Mouse (Mus musculus) kidney, embryonic 15.5 days (tissue): ENCODE measurements around the gene Astn2. TPM values are rescaled to one million over a fixed set of nuclear protein-coding genes. Genes with fewer than 3 reads are reported as not detected.
A peak's percentile ranks its signal among the peaks of the same experiment; 100 is the strongest.

Experiments used
- ATAC-seq: fragments of 200-750 bp; cut with Nextera tagmentation; replicated peaks from 2 replicates; pipeline ENCODE4 v1.8.0; 2017; ENCODE audit warnings: moderate TSS enrichment; ENCODE audit not compliant: low FRiP score
- H3K27ac ChIP-seq: fragments of 300-500 bp; sonication (generic); 2 replicates; pipeline ENCODE4 v1.5.1; 2015; ENCODE audit warnings: mild to moderate bottlenecking, inconsistent platforms
- H3K27me3 ChIP-seq: fragments of 300-500 bp; sonication (generic); 2 replicates; pipeline ENCODE4 v1.6.1; 2015; ENCODE audit warnings: inconsistent platforms
- H3K36me3 ChIP-seq: fragments of 300-500 bp; sonication (generic); 2 replicates; pipeline ENCODE4 v1.6.1; 2015; ENCODE audit warnings: inconsistent platforms
- H3K4me1 ChIP-seq: fragments of 300-500 bp; sonication (generic); 2 replicates; pipeline ENCODE4 v1.6.1; 2015; ENCODE audit warnings: inconsistent platforms
- H3K4me2 ChIP-seq: fragments of 300-500 bp; sonication (generic); 2 replicates; pipeline ENCODE4 v1.6.1; 2015; ENCODE audit warnings: moderate library complexity, mild to moderate bottlenecking, inconsistent platforms
- H3K4me3 ChIP-seq: fragments of 300-500 bp; sonication (generic); replicated peaks from 2 replicates; pipeline ENCODE4 v1.5.1; 2015; ENCODE audit warnings: mild to moderate bottlenecking, inconsistent platforms
- H3K9ac ChIP-seq: fragments of 300-500 bp; sonication (generic); 2 replicates; pipeline ENCODE4 v1.6.1; 2015; ENCODE audit warnings: mild to moderate bottlenecking, inconsistent platforms
- H3K9me3 ChIP-seq: fragments of 300-500 bp; sonication (generic); replicated peaks from 2 replicates; pipeline ENCODE4 v1.6.1; 2016; ENCODE audit warnings: inconsistent platforms
- WGBS: fragments of 180-500 bp; shearing (Covaris S2); methylation state at CpG from one replicate; pipeline ENCODE4 v1.1.7; 2015; ENCODE audit warnings: mixed read lengths; 5-methylcytosine and 5-hydroxymethylcytosine counted together
- polyA plus RNA-seq: library from polyadenylated mRNA; unstranded; fragments of >200 nt; fragmentation: Nextera tagmentation; extraction: Ambion mirVana; gene quantifications from 2 replicates; pipeline ENCODE4 v1.2.1, GENCODE M21; 2015

The Astn2 gene
- polyA plus RNA-seq, 1 experiment from 2014 or later, result 0.70 TPM

- Histone ChIP-seq H3K4me1 (no peaks in the 10 kb centered on the region), H3K4me3 (no peak overlapping the region), H3K27ac (no peak overlapping the region), H3K4me2 (no peak overlapping the region), H3K36me3 (no peaks in the 10 kb centered on the region), H3K27me3 (no peaks in the 10 kb centered on the region), H3K9ac (no peak overlapping the region), H3K9me3 (no peaks in the 10 kb centered on the region)
- no peak for ATAC-seq
- 69% methylated on average over 3 of the region's 3 CpGs for WGBS
These were observed 278.2 kb downstream of the Astn2 start for GRCm38 (mm10) chr4:66126181-66126580.

GRCm38 (mm10) chr4:66122766-66123358, 281.5 kb downstream of the Astn2 start:
- H3K27me3 ChIP-seq, result no peaks in the 10 kb centered on the region
- WGBS, result 84% methylated on average over 7 of the region's 7 CpGs
- no peaks in the 10 kb centered on the region for H3K36me3 ChIP-seq
- ATAC-seq, result no peak
- no peak overlapping the region for H3K27ac ChIP-seq
- no peaks in the 10 kb centered on the region for H3K4me1 ChIP-seq
- no peak overlapping the region for H3K4me3 ChIP-seq
- no peak overlapping the region for H3K9ac ChIP-seq
- H3K4me2 ChIP-seq, result no peak overlapping the region
- H3K9me3 ChIP-seq, result no peaks in the 10 kb centered on the region

GRCm38 (mm10) chr4:66114243-66114642, 290.2 kb downstream of the Astn2 start:
- Histone ChIP-seq H3K4me2 (no peak overlapping the region), H3K4me3 (no peak overlapping the region), H3K9me3 (no peaks in the 10 kb centered on the region), H3K9ac (no peak overlapping the region), H3K27ac (no peak overlapping the region), H3K4me1 (no peaks in the 10 kb centered on the region), H3K27me3 (no peaks in the 10 kb centered on the region), H3K36me3 (no peaks in the 10 kb centered on the region)
- WGBS, result 73% methylated on average over 2 of the region's 2 CpGs
- ATAC-seq, result no peak

- Histone ChIP-seq H3K4me2 (no peak overlapping the region), H3K9me3 (no peaks in the 10 kb centered on the region), H3K9ac (no peak overlapping the region), H3K36me3 (no peaks in the 10 kb centered on the region), H3K4me3 (no peak overlapping the region), H3K4me1 (no peaks in the 10 kb centered on the region), H3K27ac (no peak overlapping the region), H3K27me3 (no peaks in the 10 kb centered on the region)
- WGBS, result 32% methylated on average over 5 of the region's 5 CpGs
- no peak for ATAC-seq
These were observed 302.4 kb downstream of the Astn2 start for GRCm38 (mm10) chr4:66102037-66102436.

GRCm38 (mm10) chr4:66097629-66098028, 306.8 kb downstream of the Astn2 start:
- Histone ChIP-seq H3K27me3 (no peaks in the 10 kb centered on the region), H3K9me3 (no peaks in the 10 kb centered on the region), H3K27ac (no peak overlapping the region), H3K9ac (no peak overlapping the region), H3K4me1 (no peaks in the 10 kb centered on the region), H3K4me2 (no peak overlapping the region), H3K36me3 (no peaks in the 10 kb centered on the region), H3K4me3 (no peak overlapping the region)
- 74% methylated on average over 1 of the region's 1 CpGs for WGBS
- ATAC-seq, result no peak

GRCm38 (mm10) chr4:66096104-66096503, 308.3 kb downstream of the Astn2 start:
- H3K4me2 ChIP-seq, result no peak overlapping the region
- WGBS, result 83% methylated on average over 2 of the region's 2 CpGs
- ATAC-seq, result no peak

GRCm38 (mm10) chr4:66057161-66057560, 347.2 kb downstream of the Astn2 start:
- Histone ChIP-seq H3K4me2 (no peak overlapping the region), H3K9ac (no peak overlapping the region), H3K4me3 (no peak overlapping the region), H3K9me3 (no peaks in the 10 kb centered on the region), H3K4me1 (no peaks in the 10 kb centered on the region), H3K36me3 (no peaks in the 10 kb centered on the region), H3K27ac (no peak overlapping the region), H3K27me3 (no peaks in the 10 kb centered on the region)
- no peak for ATAC-seq

More at GRCm38 (mm10) chr4:66096104-66096503, 308.3 kb downstream of the Astn2 start:
- H3K9ac ChIP-seq, result no peak overlapping the region
- no peaks in the 10 kb centered on the region for H3K36me3 ChIP-seq
- no peak overlapping the region for H3K4me3 ChIP-seq
- no peaks in the 10 kb centered on the region for H3K4me1 ChIP-seq
- no peaks in the 10 kb centered on the region for H3K9me3 ChIP-seq
- H3K27me3 ChIP-seq, result no peaks in the 10 kb centered on the region
- no peak overlapping the region for H3K27ac ChIP-seq

- no peak for ATAC-seq
- 90% methylated on average over 4 of the region's 4 CpGs for WGBS
- H3K9me3 ChIP-seq, result no peaks in the 10 kb centered on the region
These were observed 348.7 kb downstream of the Astn2 start for GRCm38 (mm10) chr4:66055690-66056089.

GRCm38 (mm10) chr4:66043014-66043672, 361.3 kb downstream of the Astn2 start:
- H3K27me3 ChIP-seq, result no peaks in the 10 kb centered on the region
- H3K27ac ChIP-seq, result no peak overlapping the region
- no peaks in the 10 kb centered on the region for H3K9me3 ChIP-seq
- H3K9ac ChIP-seq, result no peak overlapping the region
- no peak overlapping the region for H3K4me3 ChIP-seq
- no peaks in the 10 kb centered on the region for H3K36me3 ChIP-seq
- H3K4me2 ChIP-seq, result no peak overlapping the region
- ATAC-seq, result no peak
- H3K4me1 ChIP-seq, result no peaks in the 10 kb centered on the region
- WGBS, result 83% methylated on average over 3 of the region's 3 CpGs

More at GRCm38 (mm10) chr4:66055690-66056089, 348.7 kb downstream of the Astn2 start:
- no peaks in the 10 kb centered on the region for H3K36me3 ChIP-seq
- H3K4me1 ChIP-seq, result no peaks in the 10 kb centered on the region
- no peak overlapping the region for H3K4me2 ChIP-seq
- H3K27ac ChIP-seq, result no peak overlapping the region
- H3K9ac ChIP-seq, result no peak overlapping the region
- H3K27me3 ChIP-seq, result no peaks in the 10 kb centered on the region
- no peak overlapping the region for H3K4me3 ChIP-seq

GRCm38 (mm10) chr4:66033826-66034225, 370.6 kb downstream of the Astn2 start:
- H3K27ac ChIP-seq, result no peak overlapping the region
- no peak overlapping the region for H3K9ac ChIP-seq
- H3K9me3 ChIP-seq, result no peaks in the 10 kb centered on the region
- ATAC-seq, result no peak
- no peak overlapping the region for H3K4me3 ChIP-seq
- H3K27me3 ChIP-seq, result no peaks in the 10 kb centered on the region
- no peak overlapping the region for H3K4me2 ChIP-seq
- 67% methylated on average over 3 of the region's 3 CpGs for WGBS
- H3K4me1 ChIP-seq, result no peaks in the 10 kb centered on the region; the same call in 1 of the 2 replicates
- H3K36me3 ChIP-seq, result no peaks in the 10 kb centered on the region

- no peaks in the 10 kb centered on the region for H3K9me3 ChIP-seq
- H3K4me2 ChIP-seq, result no peak overlapping the region
- no peak overlapping the region for H3K4me3 ChIP-seq
- no peaks in the 10 kb centered on the region for H3K36me3 ChIP-seq
- H3K27ac ChIP-seq, result no peak overlapping the region
- 31% methylated on average over 9 of the region's 9 CpGs for WGBS
- H3K9ac ChIP-seq, result no peak overlapping the region
- no peaks in the 10 kb centered on the region; the same call in 1 of the 2 replicates for H3K4me1 ChIP-seq
- peak; percentile 36; the same call in 1 of the 2 replicates for ATAC-seq
- no peaks in the 10 kb centered on the region for H3K27me3 ChIP-seq
These were observed 373.0 kb downstream of the Astn2 start for GRCm38 (mm10) chr4:66031320-66031870.

GRCm38 (mm10) chr4:66029901-66030300, 374.5 kb downstream of the Astn2 start:
- no peak overlapping the region for H3K4me2 ChIP-seq
- no peak overlapping the region for H3K27ac ChIP-seq
- H3K9ac ChIP-seq, result no peak overlapping the region
- H3K4me3 ChIP-seq, result no peak overlapping the region
- ATAC-seq, result no peak
- H3K27me3 ChIP-seq, result no peaks in the 10 kb centered on the region
- H3K36me3 ChIP-seq, result no peaks in the 10 kb centered on the region
- 18% methylated on average over 4 of the region's 4 CpGs for whole genome bisulfite sequencing
- peaks cover 2% of the 10 kb centered on the region; the same call in 1 of the 2 replicates for H3K4me1 ChIP-seq
- H3K9me3 ChIP-seq, result no peaks in the 10 kb centered on the region
